Mouse (Mus musculus) forebrain, postnatal 0 days (tissue): Measurements from ENCODE around the gene Porcn. TPM values are rescaled to one million over a fixed set of nuclear protein-coding genes. Genes with fewer than 3 reads are reported as not detected.

ENCODE experiments used
- ATAC-seq: fragments of 200-750 bp; cut with Nextera tagmentation; 2 replicates; pipeline ENCODE4 v1.8.0; 2017; ENCODE audit warnings: mild to moderate bottlenecking, moderate library complexity
- DNase-seq: peaks from one replicate; pipeline ENCODE4 v3.0.0-alpha.2; 2015
- H3K27ac ChIP-seq: fragments of 300-500 bp; sonication (generic); 2 replicates; pipeline ENCODE4 v1.5.1; 2014; ENCODE audit warnings: low read depth, mild to moderate bottlenecking, antibody characterized with exemption, low read length, moderate library complexity, mixed read lengths
- H3K27me3 ChIP-seq: fragments of 300-500 bp; sonication (generic); 2 replicates; pipeline ENCODE4 v1.6.1; 2014; ENCODE audit warnings: mild to moderate bottlenecking, low read length, mixed read lengths; ENCODE audit not compliant: insufficient read depth
- H3K36me3 ChIP-seq: fragments of 300-500 bp; sonication (generic); 2 replicates; pipeline ENCODE4 v1.6.1; 2014; ENCODE audit warnings: mild to moderate bottlenecking, moderate library complexity; ENCODE audit not compliant: insufficient read depth
- H3K4me1 ChIP-seq: fragments of 300-500 bp; sonication (generic); 2 replicates; pipeline ENCODE4 v1.6.1; 2014; ENCODE audit warnings: antibody characterized with exemption; ENCODE audit not compliant: insufficient read depth
- H3K4me2 ChIP-seq: fragments of 300-500 bp; sonication (generic); 2 replicates; pipeline ENCODE4 v1.6.1; 2014; ENCODE audit warnings: low read depth, mild to moderate bottlenecking, moderate library complexity
- H3K4me3 ChIP-seq: fragments of 300-500 bp; sonication (generic); 2 replicates; pipeline ENCODE4 v1.5.1; 2014; ENCODE audit warnings: low read depth, low read length, mixed read lengths
- H3K9ac ChIP-seq: fragments of 300-500 bp; sonication (generic); 2 replicates; pipeline ENCODE4 v1.6.1; 2014; ENCODE audit warnings: mild to moderate bottlenecking
- H3K9me3 ChIP-seq: fragments of 300-500 bp; sonication (generic); 2 replicates; pipeline ENCODE4 v1.6.1; 2016; ENCODE audit warnings: low read length
- CTCF ChIP-seq: sonication (generic); IDR thresholded peaks from 2 replicates; pipeline ENCODE4 v1.5.1; 2016; ENCODE audit warnings: antibody characterized with exemption, control low read depth, low read depth
- WGBS: fragments of 180-500 bp; shearing (Covaris S2); extraction: QIAGEN DNeasy Blood & Tissue Kit; methylation state at CpG from one replicate; pipeline ENCODE4 v1.1.7; 2014; 5-methylcytosine and 5-hydroxymethylcytosine counted together
- polyA plus RNA-seq: library from polyadenylated mRNA; unstranded; fragments of >200 nt; fragmentation: Nextera tagmentation; extraction: Ambion mirVana; gene quantifications from 2 replicates; pipeline ENCODE4 v1.2.1, GENCODE M21; 2015
- total RNA-seq: library from RNA; depleted of rRNA; stranded (reverse); fragments of >200 nt; gene quantifications from 2 replicates; pipeline ENCODE4 v1.2.3, GENCODE M21; 2014

The Porcn gene
- total and polyA plus RNA-seq, 2 experiments from 2014 or later = 45.8 to 46.6 TPM

GRCm38 (mm10) chrX:8222296-8222677 lies 16.0 kb upstream of the Porcn start:
- Histone ChIP-seq H3K36me3 (no peaks in the 10 kb centered on the region), H3K4me1 (no peaks in the 10 kb centered on the region), H3K9me3 (no peaks in the 10 kb centered on the region), H3K27me3 (no peaks in the 10 kb centered on the region), H3K4me3 (no peak overlapping the region), H3K4me2 (no peak overlapping the region), H3K27ac (peak overlapping the region; percentile 35; the same call in 1 of the 2 replicates), H3K9ac (no peak overlapping the region)
- DNase-seq = peak; percentile 61
- peak; percentile 83 for ATAC-seq
- no peak for TF ChIP-seq CTCF
- 76% methylated on average over 3 of the region's 3 CpGs for WGBS

DNA sequence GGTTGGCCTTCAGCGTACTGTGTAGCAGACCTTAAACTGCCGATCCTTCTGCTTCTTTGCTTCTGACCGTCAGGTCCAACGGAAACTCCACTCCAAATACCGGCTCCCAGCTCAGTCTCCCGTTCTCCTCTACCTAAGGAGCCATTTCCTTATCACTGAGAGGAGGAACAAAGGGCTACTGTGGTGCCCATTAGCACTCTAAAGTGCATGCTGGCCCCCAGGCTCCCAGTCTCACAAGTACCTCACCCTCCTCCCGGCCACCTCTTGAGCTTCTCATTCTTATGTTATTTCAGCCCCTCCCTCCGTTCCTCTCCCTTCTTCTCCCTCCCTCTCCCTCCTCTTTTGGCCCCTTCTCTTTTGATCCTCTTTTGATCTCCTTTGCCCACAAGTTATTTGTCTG lies 13.3 kb upstream of the Porcn start:
- Histone ChIP-seq H3K27ac (no peak overlapping the region), H3K4me1 (no peaks in the 10 kb centered on the region), H3K27me3 (no peaks in the 10 kb centered on the region), H3K9me3 (no peaks in the 10 kb centered on the region), H3K4me2 (no peak overlapping the region), H3K36me3 (no peaks in the 10 kb centered on the region), H3K9ac (no peak overlapping the region), H3K4me3 (no peak overlapping the region)
- no peak for DNase-seq
- 40% methylated on average over 8 of the region's 8 CpGs for WGBS
- no peak for TF ChIP-seq CTCF
- no peak for ATAC-seq

DNA sequence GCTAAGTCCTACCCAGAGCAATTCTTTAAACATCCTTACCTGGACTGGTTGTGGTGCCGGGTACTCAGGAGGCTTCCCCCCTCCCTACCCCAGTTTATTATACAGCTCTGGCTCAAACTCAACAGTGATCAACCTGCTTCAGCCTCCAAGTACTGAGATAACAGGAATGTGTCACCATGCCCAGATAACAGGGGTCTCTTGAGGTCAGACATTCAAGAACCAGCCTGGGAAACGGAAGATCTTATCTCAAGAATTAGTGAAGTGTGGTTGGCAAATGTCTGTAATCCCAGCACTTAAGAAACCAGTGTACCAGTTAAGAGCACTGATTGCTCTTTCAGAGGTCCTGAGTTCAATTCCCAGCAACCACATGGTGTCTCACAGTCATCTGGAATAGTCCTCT lies 11.8 kb upstream of the Porcn start:
- DNase-seq (no peak), ATAC-seq (no peak)
- Histone ChIP-seq H3K4me1 (no peaks in the 10 kb centered on the region), H3K9me3 (no peaks in the 10 kb centered on the region), H3K4me2 (no peak overlapping the region), H3K36me3 (no peaks in the 10 kb centered on the region), H3K27me3 (no peaks in the 10 kb centered on the region), H3K27ac (no peak overlapping the region), H3K4me3 (no peak overlapping the region), H3K9ac (no peak overlapping the region)
- TF ChIP-seq CTCF = no peak
- WGBS = 70% methylated on average over 2 of the region's 2 CpGs

DNA sequence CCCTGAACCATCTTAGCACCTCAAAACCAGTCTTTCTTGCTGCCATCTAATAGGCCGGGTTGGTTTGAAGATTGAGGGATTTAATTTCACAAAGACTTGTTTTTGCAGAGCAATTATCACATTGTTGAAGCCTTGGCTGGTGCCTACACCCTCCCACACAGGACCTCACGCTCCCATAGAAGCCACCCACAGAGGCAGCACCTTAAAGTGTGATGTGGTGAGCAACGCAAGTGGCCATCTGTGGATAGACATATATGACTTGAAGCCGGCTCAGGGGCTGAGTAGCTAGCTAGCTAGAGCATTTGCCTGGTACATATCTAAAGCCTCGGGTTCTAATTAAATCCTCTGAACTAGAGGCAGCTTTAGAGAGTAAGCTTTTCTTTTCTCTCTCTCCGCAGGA lies 11.1 kb upstream of the Porcn start:
- Histone ChIP-seq H3K27ac (no peak overlapping the region), H3K9ac (no peak overlapping the region), H3K4me3 (no peak overlapping the region), H3K4me1 (no peaks in the 10 kb centered on the region), H3K27me3 (no peaks in the 10 kb centered on the region), H3K36me3 (no peaks in the 10 kb centered on the region), H3K4me2 (no peak overlapping the region), H3K9me3 (no peaks in the 10 kb centered on the region)
- WGBS = 31% methylated on average over 6 of the region's 6 CpGs
- no peak for DNase-seq
- ATAC-seq = no peak
- TF ChIP-seq CTCF = no peak

DNA sequence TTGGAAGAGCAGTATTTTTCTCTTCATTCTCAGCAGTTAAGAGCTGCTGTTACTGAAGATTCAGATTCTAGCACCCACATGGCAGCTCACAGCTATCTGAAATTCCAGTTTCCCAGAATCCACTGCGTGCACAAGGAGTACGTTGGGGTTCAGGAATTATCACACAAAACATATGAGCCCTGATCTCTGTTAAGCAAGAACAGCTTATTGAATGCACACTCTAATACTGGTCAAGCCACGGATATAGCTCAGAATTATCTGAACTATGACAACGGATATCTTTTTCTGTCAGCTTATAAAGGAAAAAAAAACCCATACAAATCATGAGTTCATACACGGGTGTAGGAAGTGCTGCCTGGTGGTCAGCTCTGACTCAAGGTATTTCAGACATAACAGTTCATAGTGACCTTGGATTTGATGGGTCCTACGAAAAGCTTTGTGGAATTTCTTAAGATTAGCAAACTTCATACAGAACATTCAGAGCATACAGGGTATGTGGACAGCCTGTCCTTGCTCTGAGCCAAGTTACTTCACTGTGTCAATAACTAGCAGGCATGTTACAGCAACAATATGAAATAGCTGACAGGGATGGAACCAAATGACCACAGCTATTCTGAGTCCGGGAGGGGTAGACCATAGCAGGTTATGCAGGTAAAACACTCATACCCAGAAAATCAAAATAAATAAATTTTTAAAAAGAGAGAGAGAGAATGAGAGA lies 5.3 kb upstream of the Porcn start:
- no peaks in the 10 kb centered on the region for H3K36me3 ChIP-seq
- no peak overlapping the region for H3K27ac ChIP-seq
- H3K4me3 ChIP-seq = no peak overlapping the region
- WGBS = 80% methylated on average over 7 of the region's 7 CpGs
- no peak for TF ChIP-seq CTCF
- DNase-seq = no peak
- H3K4me2 ChIP-seq = no peak overlapping the region
- H3K27me3 ChIP-seq = no peaks in the 10 kb centered on the region
- ATAC-seq = no peak
- H3K4me1 ChIP-seq = no peaks in the 10 kb centered on the region
- H3K9ac ChIP-seq = no peak overlapping the region
- no peaks in the 10 kb centered on the region for H3K9me3 ChIP-seq

DNA sequence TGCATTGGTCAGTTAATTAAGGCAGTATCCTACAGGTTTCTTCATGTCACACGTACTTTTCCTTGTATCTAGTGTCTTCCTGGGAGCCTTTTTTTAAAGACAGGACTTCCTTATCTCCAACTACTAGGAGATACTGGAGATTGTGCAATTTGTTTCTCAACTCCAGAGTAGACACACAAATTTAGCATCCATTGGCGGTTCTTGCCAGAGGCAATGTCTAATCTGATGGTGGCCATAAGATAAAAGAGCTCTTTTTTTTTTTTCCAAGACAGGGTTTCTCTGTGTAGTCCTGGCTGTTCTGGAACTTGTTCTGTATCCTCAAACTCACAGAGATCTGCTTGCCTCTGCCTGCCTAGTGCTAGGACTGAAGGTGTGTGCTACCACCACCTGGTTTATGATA lies 3.4 kb upstream of the Porcn start:
- DNase-seq (no peak), ATAC-seq (no peak)
- no peak overlapping the region for H3K27ac ChIP-seq
- no peaks in the 10 kb centered on the region for H3K36me3 ChIP-seq
- TF ChIP-seq CTCF = no peak
- no peak overlapping the region for H3K4me3 ChIP-seq
- no peak overlapping the region for H3K4me2 ChIP-seq
- H3K4me1 ChIP-seq = no peaks in the 10 kb centered on the region
- no peaks in the 10 kb centered on the region for H3K27me3 ChIP-seq
- H3K9ac ChIP-seq = no peak overlapping the region
- WGBS = 69% methylated on average over 2 of the region's 2 CpGs
- H3K9me3 ChIP-seq = no peaks in the 10 kb centered on the region

DNA sequence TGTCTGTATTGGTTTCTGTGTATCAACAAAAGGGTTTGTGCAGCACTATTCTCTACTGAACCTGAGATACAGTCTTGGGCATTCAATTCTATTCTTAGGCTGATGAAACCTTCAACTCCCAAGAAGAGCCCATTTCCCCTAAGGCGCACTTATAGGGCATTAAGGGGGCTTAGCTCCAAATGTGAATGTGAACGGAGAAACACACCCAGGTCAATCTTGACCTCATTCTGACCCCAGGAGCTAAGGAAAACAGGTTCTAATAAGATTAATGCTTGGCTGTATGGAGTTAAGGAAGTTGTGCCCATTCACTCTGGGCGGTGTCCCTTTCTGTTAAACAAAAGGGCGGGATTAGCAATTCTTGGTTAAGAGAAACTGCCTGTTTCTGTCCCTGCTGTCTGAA lies 899 bp upstream of the Porcn start:
- DNase-seq (no peak), ATAC-seq (no peak)
- Histone ChIP-seq H3K4me2 (peak overlapping the region; percentile 56; the same call in 1 of the 2 replicates), H3K4me3 (no peak overlapping the region), H3K4me1 (no peaks in the 10 kb centered on the region), H3K9ac (no peak overlapping the region), H3K9me3 (no peaks in the 10 kb centered on the region), H3K27me3 (no peaks in the 10 kb centered on the region), H3K27ac (no peak overlapping the region), H3K36me3 (no peaks in the 10 kb centered on the region)
- TF ChIP-seq CTCF = no peak
- WGBS = 42% methylated on average over 4 of the region's 4 CpGs
